Mouse (Mus musculus) heart, embryonic 15.5 days (tissue): Measurements from ENCODE around the gene Cbx6. TPM values are rescaled to one million over a fixed set of nuclear protein-coding genes. Genes with fewer than 3 reads are reported as not detected.
"Not testable (repeated sequence)": the region's sequence is repeated elsewhere in the genome, so short reads cannot be mapped to it uniquely, and the experiment has no call there.

Source experiments
- ATAC-seq: fragments of 200-750 bp; cut with Nextera tagmentation; replicated peaks from 2 replicates; pipeline ENCODE4 v1.8.0; 2017; ENCODE audit warnings: low read depth, moderate TSS enrichment; ENCODE audit not compliant: insufficient number of reproducible peaks, insufficient read depth, low FRiP score
- H3K27ac ChIP-seq: fragments of 300-500 bp; sonication (generic); 2 replicates; pipeline ENCODE4 v1.5.1; 2015; ENCODE audit warnings: mild to moderate bottlenecking, inconsistent platforms
- H3K27me3 ChIP-seq: fragments of 300-500 bp; sonication (generic); 2 replicates; pipeline ENCODE4 v1.6.1; 2015; ENCODE audit warnings: inconsistent platforms
- H3K36me3 ChIP-seq: fragments of 300-500 bp; sonication (generic); 2 replicates; pipeline ENCODE4 v1.6.1; 2015; ENCODE audit warnings: mild to moderate bottlenecking, inconsistent platforms
- H3K4me1 ChIP-seq: fragments of 300-500 bp; sonication (generic); replicated peaks from 2 replicates; pipeline ENCODE4 v1.6.1; 2015; ENCODE audit warnings: inconsistent platforms
- H3K4me2 ChIP-seq: fragments of 300-500 bp; sonication (generic); 2 replicates; pipeline ENCODE4 v1.6.1; 2015; ENCODE audit warnings: inconsistent platforms, mild to moderate bottlenecking, moderate library complexity
- H3K4me3 ChIP-seq: fragments of 300-500 bp; sonication (generic); 2 replicates; pipeline ENCODE4 v1.5.1; 2015; ENCODE audit warnings: mild to moderate bottlenecking, inconsistent platforms
- H3K9ac ChIP-seq: fragments of 300-500 bp; sonication (generic); 2 replicates; pipeline ENCODE4 v1.6.1; 2015; ENCODE audit warnings: mild to moderate bottlenecking, inconsistent platforms
- H3K9me3 ChIP-seq: fragments of 300-500 bp; sonication (generic); replicated peaks from 2 replicates; pipeline ENCODE4 v1.6.1; 2016; ENCODE audit warnings: inconsistent platforms
- WGBS: fragments of 180-500 bp; shearing (Covaris S2); methylation state at CpG from one replicate; pipeline ENCODE4 v1.1.7; 2015; ENCODE audit warnings: mixed read lengths; 5-methylcytosine and 5-hydroxymethylcytosine counted together
- polyA plus RNA-seq: library from polyadenylated mRNA; unstranded; fragments of >200 nt; fragmentation: Nextera tagmentation; extraction: Ambion mirVana; gene quantifications from 2 replicates; pipeline ENCODE4 v1.2.1, GENCODE M21; 2015

Cbx6 gene
- polyA plus RNA-seq, 1 experiment from 2014 or later: 52.1 TPM

- 45% methylated on average over 8 of the region's 8 CpGs for WGBS
- H3K36me3 ChIP-seq: no peaks in the 10 kb centered on the region
Observed at GRCm38 (mm10) chr15:79813666-79814258, 20.7 kb downstream of the Cbx6 start.

GRCm38 (mm10) chr15:79812840-79813239 is 21.6 kb downstream of the Cbx6 start:
- H3K4me2 ChIP-seq, H3K27ac ChIP-seq, H3K4me1 ChIP-seq, H3K36me3 ChIP-seq, H3K9ac ChIP-seq, H3K4me3 ChIP-seq, H3K9me3 ChIP-seq, ATAC-seq: not testable (repeated sequence)
- WGBS: 54% methylated on average over 2 of the region's 2 CpGs
- H3K27me3 ChIP-seq: peaks cover 27% of the 10 kb centered on the region

More at GRCm38 (mm10) chr15:79813666-79814258, 20.7 kb downstream of the Cbx6 start:
- ATAC-seq: no peak
- no peaks in the 10 kb centered on the region for H3K9me3 ChIP-seq
- no peaks in the 10 kb centered on the region for H3K4me1 ChIP-seq
- H3K27ac ChIP-seq: no peak overlapping the region
- H3K4me3 ChIP-seq: no peak overlapping the region
- peaks cover 19% of the 10 kb centered on the region for H3K27me3 ChIP-seq
- H3K4me2 ChIP-seq: no peak overlapping the region
- H3K9ac ChIP-seq: no peak overlapping the region

GRCm38 (mm10) chr15:79810997-79811396 is 23.5 kb downstream of the Cbx6 start:
- H3K4me1 ChIP-seq: no peaks in the 10 kb centered on the region
- no peaks in the 10 kb centered on the region for H3K36me3 ChIP-seq
- WGBS: 63% methylated on average over 4 of the region's 4 CpGs
- no peak overlapping the region for H3K9ac ChIP-seq
- H3K27me3 ChIP-seq: peaks cover 45% of the 10 kb centered on the region
- H3K27ac ChIP-seq: no peak overlapping the region
- no peak overlapping the region for H3K4me2 ChIP-seq
- ATAC-seq: no peak
- H3K4me3 ChIP-seq: no peak overlapping the region
- H3K9me3 ChIP-seq: no peaks in the 10 kb centered on the region

- H3K27ac ChIP-seq: no peak overlapping the region
- WGBS: 55% methylated on average over 3 of the region's 3 CpGs
- H3K4me2 ChIP-seq: no peak overlapping the region
- no peaks in the 10 kb centered on the region for H3K9me3 ChIP-seq
- H3K27me3 ChIP-seq: peaks cover 55% of the 10 kb centered on the region
- ATAC-seq: no peak
- H3K36me3 ChIP-seq: no peaks in the 10 kb centered on the region
- H3K4me1 ChIP-seq: peaks cover 1% of the 10 kb centered on the region
- H3K4me3 ChIP-seq: no peak overlapping the region
- H3K9ac ChIP-seq: no peak overlapping the region
Observed at GRCm38 (mm10) chr15:79810061-79810460, 24.4 kb downstream of the Cbx6 start.

GRCm38 (mm10) chr15:79808658-79809057 is 25.8 kb downstream of the Cbx6 start:
- no peak overlapping the region for H3K4me3 ChIP-seq
- WGBS: 50% methylated on average over 5 of the region's 5 CpGs
- H3K4me2 ChIP-seq: no peak overlapping the region
- no peaks in the 10 kb centered on the region for H3K9me3 ChIP-seq
- no peak for ATAC-seq
- peaks cover 65% of the 10 kb centered on the region for H3K27me3 ChIP-seq
- peaks cover 15% of the 10 kb centered on the region for H3K4me1 ChIP-seq
- H3K9ac ChIP-seq: no peak overlapping the region
- H3K36me3 ChIP-seq: no peaks in the 10 kb centered on the region
- H3K27ac ChIP-seq: no peak overlapping the region

- peaks cover 71% of the 10 kb centered on the region for H3K27me3 ChIP-seq
- H3K4me2 ChIP-seq: no peak overlapping the region
- H3K36me3 ChIP-seq: no peaks in the 10 kb centered on the region
- WGBS: 30% methylated on average over 5 of the region's 5 CpGs
- H3K4me1 ChIP-seq: peaks cover 19% of the 10 kb centered on the region
- H3K9me3 ChIP-seq: no peaks in the 10 kb centered on the region
- no peak overlapping the region for H3K27ac ChIP-seq
- ATAC-seq: no peak
- no peak overlapping the region for H3K9ac ChIP-seq
- no peak overlapping the region for H3K4me3 ChIP-seq
Observed at GRCm38 (mm10) chr15:79808114-79808513, 26.4 kb downstream of the Cbx6 start.

- H3K9me3 ChIP-seq: no peaks in the 10 kb centered on the region
- no peak overlapping the region for H3K4me2 ChIP-seq
- no peak overlapping the region for H3K27ac ChIP-seq
- H3K9ac ChIP-seq: no peak overlapping the region
- no peak overlapping the region for H3K4me3 ChIP-seq
- peaks cover 80% of the 10 kb centered on the region for H3K27me3 ChIP-seq
- no peak for ATAC-seq
- H3K36me3 ChIP-seq: no peaks in the 10 kb centered on the region
- peaks cover 19% of the 10 kb centered on the region for H3K4me1 ChIP-seq
- WGBS: 25% methylated on average over 1 of the region's 1 CpGs
Observed at GRCm38 (mm10) chr15:79807050-79807449, 27.4 kb downstream of the Cbx6 start.

- H3K36me3 ChIP-seq: no peaks in the 10 kb centered on the region
- no peak for ATAC-seq
- WGBS: 28% methylated on average over 8 of the region's 8 CpGs
- peaks cover 88% of the 10 kb centered on the region for H3K27me3 ChIP-seq
- peak overlapping the region; percentile 67 for H3K4me3 ChIP-seq
- H3K9ac ChIP-seq: no peak overlapping the region
- H3K9me3 ChIP-seq: no peaks in the 10 kb centered on the region
- H3K4me1 ChIP-seq: peaks cover 19% of the 10 kb centered on the region
- no peak overlapping the region for H3K27ac ChIP-seq
- peak overlapping the region; percentile 97 for H3K4me2 ChIP-seq
Observed at GRCm38 (mm10) chr15:79805246-79805645, 29.2 kb downstream of the Cbx6 start.

GRCm38 (mm10) chr15:79804352-79805071 is 30.0 kb downstream of the Cbx6 start, which contains the start of gene Nptxr:
Gene Nptxr (minus strand): TSS chr15:79804766.
- peaks cover 91% of the 10 kb centered on the region for H3K27me3 ChIP-seq
- H3K4me1 ChIP-seq: peaks cover 19% of the 10 kb centered on the region
- peak; percentile 72 for ATAC-seq
- H3K4me2 ChIP-seq: peak within 1 kb of the TSS; percentile 97
- no peaks in the 10 kb centered on the region for H3K9me3 ChIP-seq
- no peak within 1 kb of the TSS for H3K27ac ChIP-seq
- peak within 1 kb of the TSS; percentile 63 for H3K9ac ChIP-seq
- under 1% methylated on average over 69 of the region's 91 CpGs for WGBS
- H3K36me3 ChIP-seq: no peaks in the 10 kb centered on the region
- H3K4me3 ChIP-seq: peak within 1 kb of the TSS; percentile 67

- peaks cover 19% of the 10 kb centered on the region for H3K4me1 ChIP-seq
- H3K4me3 ChIP-seq: peak overlapping the region; percentile 67
- H3K9ac ChIP-seq: peak overlapping the region; percentile 63
- H3K27ac ChIP-seq: no peak overlapping the region
- peak overlapping the region; percentile 97 for H3K4me2 ChIP-seq
- no peaks in the 10 kb centered on the region for H3K9me3 ChIP-seq
- no peaks in the 10 kb centered on the region for H3K36me3 ChIP-seq
- 5% methylated on average over 81 of the region's 81 CpGs for WGBS
- peak; percentile 66 for ATAC-seq
- peaks cover 88% of the 10 kb centered on the region for H3K27me3 ChIP-seq
Observed at GRCm38 (mm10) chr15:79803533-79804351, 30.7 kb downstream of the Cbx6 start.

GRCm38 (mm10) chr15:79802304-79802703 is 32.2 kb downstream of the Cbx6 start:
- H3K9ac ChIP-seq: no peak overlapping the region
- no peak overlapping the region for H3K27ac ChIP-seq
- peaks cover 79% of the 10 kb centered on the region for H3K27me3 ChIP-seq
- 45% methylated on average over 4 of the region's 4 CpGs for WGBS
- no peak overlapping the region for H3K4me2 ChIP-seq
- no peaks in the 10 kb centered on the region for H3K9me3 ChIP-seq
- H3K4me3 ChIP-seq: no peak overlapping the region
- no peak for ATAC-seq
- H3K36me3 ChIP-seq: no peaks in the 10 kb centered on the region
- peaks cover 19% of the 10 kb centered on the region for H3K4me1 ChIP-seq
